In the genomic region with DNA sequence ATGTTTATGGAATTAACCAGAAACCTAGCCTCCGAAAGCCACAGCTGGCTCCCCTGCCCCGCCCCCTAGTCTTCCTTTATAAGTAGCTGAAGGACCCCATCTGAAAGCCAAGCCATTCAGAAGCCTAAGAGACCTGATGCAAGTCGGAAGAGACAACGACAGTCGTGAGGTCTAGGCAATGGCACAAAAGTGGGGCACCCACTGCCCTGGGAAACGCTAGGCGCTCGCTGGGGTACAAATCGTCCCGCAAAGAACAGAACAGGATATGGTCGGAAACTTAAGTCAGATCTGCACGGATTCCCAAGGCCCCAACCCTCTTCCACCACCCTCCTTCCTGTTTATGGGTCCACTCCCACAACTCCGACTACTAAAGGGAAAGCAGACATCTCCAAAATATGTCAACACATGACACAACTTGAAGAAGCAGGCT, we compare ENCODE assay signal across 8 mouse cellular contexts. TPM values are rescaled to one million over a fixed set of nuclear protein-coding genes. Genes with fewer than 3 reads are reported as not detected.
A peak's percentile ranks its signal among the peaks of the same experiment; 100 is the strongest.
DNase-seq lines count a peak whose midpoint lies in the region; ATAC-seq lines count a peak whose summit lies in the region.

No protein-coding gene starts in this region.

- peak overlapping the region; percentile 91 for H3K9ac ChIP-seq in hindbrain, embryonic 13.5 days

- peak overlapping the region; percentile 89 for H3K4me3 ChIP-seq in hindbrain, embryonic 13.5 days
- H3K4me3 ChIP-seq in megakaryocyte, embryonic 14.5 days (replicated peaks): peak overlapping the region; percentile 100

- 5% methylated on average over 13 of the region's 13 CpGs for WGBS in hindbrain, embryonic 13.5 days

- no peaks in the 10 kb centered on the region for H3K36me3 ChIP-seq in hindbrain, embryonic 13.5 days
- H3K36me3 ChIP-seq in megakaryocyte, embryonic 14.5 days (replicated peaks; ENCODE audit: low read length): peaks cover 7% of the 10 kb centered on the region

- H3K4me2 ChIP-seq in hindbrain, embryonic 13.5 days: peak overlapping the region; percentile 85

- peak; percentile 29 for ATAC-seq in hindbrain, embryonic 13.5 days (ENCODE audit: low FRiP score)

- DNase-seq in cerebellum, postnatal 10 days: peak; percentile 12 to 25
- no peak for DNase-seq in cerebellum, adult 11-12 months
- DNase-seq in thymus, postnatal 10 days (ENCODE audit: low spot score in 2 of 2): peak; percentile 38 to 55
- no peak for DNase-seq in thymus, postnatal 0 days (ENCODE audit: low spot score)
- no peak for DNase-seq in urinary bladder, postnatal 4 days (ENCODE audit: low spot score in 2 of 2)
- no peak for DNase-seq in B cell, adult 2 months

- H3K27ac ChIP-seq in hindbrain, embryonic 13.5 days: peak overlapping the region; percentile 94; the same call in 1 of the 2 replicates

- H3K4me1 ChIP-seq in hindbrain, embryonic 13.5 days (replicated peaks): peaks cover 30% of the 10 kb centered on the region
- peaks cover 50% of the 10 kb centered on the region for H3K4me1 ChIP-seq in megakaryocyte, embryonic 14.5 days

- H3K9me3 ChIP-seq in hindbrain, embryonic 13.5 days: no peaks in the 10 kb centered on the region
- no peaks in the 10 kb centered on the region for H3K9me3 ChIP-seq in megakaryocyte, embryonic 14.5 days

- no peaks in the 10 kb centered on the region for H3K27me3 ChIP-seq in hindbrain, embryonic 13.5 days
- no peaks in the 10 kb centered on the region for H3K27me3 ChIP-seq in megakaryocyte, embryonic 14.5 days (replicated peaks)

RNA-seq across cellular contexts. Expression of a gene that starts 1.3 kb away (rescaled TPM):
- polyA plus RNA-seq in thymus, postnatal 0 days (2015; fragmentation: Nextera tagmentation; extraction: Ambion mirVana): 25.1 and 25.5 TPM in 2 replicates
- 13.1 and 13.2 TPM in 2 replicates for polyA plus RNA-seq in hindbrain, embryonic 13.5 days (2015; fragmentation: Nextera tagmentation; extraction: Ambion mirVana)
- polyA plus RNA-seq in megakaryocyte, embryonic 14.5 days (2012; ENCODE audit: insufficient read depth, low replicate concordance): 1.9 and 2.8 TPM in 2 replicates

Comparison
In these comparisons a context has a peak if more than half of its experiments do, and no peak if none do; other contexts are left out.
1. DNase-seq: peak in cerebellum, postnatal 10 days (2 of 2) and thymus, postnatal 10 days (2 of 2); none in cerebellum, adult 11-12 months (single experiment), thymus, postnatal 0 days (single experiment), urinary bladder, postnatal 4 days (0 of 2) and B cell, adult 2 months (0 of 2).